Mouse (Mus musculus): ENCODE results near the gene Tcf23.

- TF ChIP-seq POLR2A (IDR thresholded peaks at IDR 0.05; ENCODE audit: insufficient read length, low read depth) (no peak), USF1 (IDR thresholded peaks at IDR 0.05; ENCODE audit: low read depth) (no peak), TCF12 (IDR thresholded peaks at IDR 0.05; ENCODE audit: insufficient read depth, poor library complexity, severe bottlenecking) (no peak), MAX (IDR thresholded peaks at IDR 0.05; ENCODE audit: low read depth) (no peak), E2F4 (IDR thresholded peaks at IDR 0.05; ENCODE audit: insufficient read depth) (no peak), CEBPB (IDR thresholded peaks at IDR 0.05; ENCODE audit: insufficient read depth, poor library complexity, severe bottlenecking) (no peak), MYOD1 (IDR thresholded peaks at IDR 0.05; ENCODE audit: control insufficient read depth in 1 of 3, insufficient read length in 2 of 3, low read depth in 2 of 3) (no peak)
Measured at GRCm38 (mm10) chr5:31024641-31025040, 56.2 kb downstream of the Tcf23 start.

Data from myocyte (in vitro differentiated cells).